Mouse (Mus musculus): Measurements from ENCODE around the gene Ciao1. TPM values are rescaled to one million over a fixed set of nuclear protein-coding genes. Genes with fewer than 3 reads are reported as not detected.

The Ciao1 gene
- polyA plus RNA-seq (2012; rRNA removed) (23.2 and 29.1 TPM in 2 replicates), polyA plus RNA-seq (2014; fragmentation: Nextera tagmentation; extraction: Ambion mirVana) (38.3 and 42.3 TPM in 2 replicates)

DNA sequence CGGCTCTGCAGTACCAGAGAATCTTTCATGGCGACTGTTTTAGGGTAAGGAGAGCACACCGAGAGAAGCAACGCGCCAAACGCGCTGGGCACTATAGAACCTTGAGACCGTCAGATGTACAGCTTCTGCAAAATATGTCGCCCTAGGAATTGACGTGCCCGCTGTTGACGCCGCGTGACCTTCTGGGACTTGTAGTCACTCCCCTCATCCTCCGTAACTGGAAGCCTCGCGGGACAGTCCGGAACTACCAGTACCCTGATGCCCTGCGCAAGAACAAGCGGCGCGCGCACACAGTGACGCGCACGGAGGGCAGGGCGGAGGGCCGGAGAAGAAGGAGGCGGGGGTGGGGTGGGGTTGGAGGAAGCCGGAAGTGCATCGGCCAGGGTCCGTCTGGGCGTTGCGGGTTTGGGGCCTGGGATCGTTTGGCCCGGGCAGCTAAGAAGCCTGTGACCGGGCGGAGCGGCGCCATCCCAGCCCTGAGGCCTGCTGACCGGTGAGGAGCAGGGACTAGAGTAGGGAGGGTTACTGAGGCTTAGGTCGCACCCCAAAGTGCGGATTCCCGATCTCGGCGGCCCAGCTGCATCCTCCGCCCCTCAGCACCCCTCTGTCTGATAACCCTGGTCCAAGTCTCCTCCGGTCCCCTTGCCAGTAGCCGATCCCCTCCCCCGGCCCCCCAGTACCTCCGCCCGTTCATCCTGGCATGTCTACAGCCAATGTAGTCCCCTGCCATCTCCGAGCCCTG lies at the start of gene Ciao1, which contains the start of gene Tmem127:
Gene Ciao1 (minus strand): TSS at position 225 of the 742 bp plus-strand sequence.
Gene Tmem127 (plus strand): TSS at position 317 of the 742 bp plus-strand sequence.
- Histone ChIP-seq H3K27me3 (ENCODE audit: control insufficient read depth, insufficient read depth, low read length) (no peaks in the 10 kb centered on the region), H3K4me1 (replicated peaks; ENCODE audit: control insufficient read depth in 2 of 2, insufficient read depth in 2 of 2, low read length in 1 of 2) (peaks cover 19 to 29% of the 10 kb centered on the region in 2 experiments), H3K36me3 (replicated peaks; ENCODE audit: control insufficient read depth, insufficient read depth, low read depth) (peaks cover 19% of the 10 kb centered on the region), H3K27ac (peak within 1 kb of the TSS; percentile 75), H3K4me3 (ENCODE audit: insufficient read depth in 1 of 2, low read depth in 2 of 2, low read length in 2 of 2) (peak within 1 kb of the TSS; percentile 84), H3K9ac (replicated peaks) (peak within 1 kb of the TSS; percentile 91), H3K4me2 (ENCODE audit: low read depth) (peak within 1 kb of the TSS; percentile 92), H3K9me3 (ENCODE audit: control insufficient read depth, low read length) (no peaks in the 10 kb centered on the region)
- TF ChIP-seq EP300 (IDR thresholded peaks at IDR 0.05; ENCODE audit: low read depth), result no peak
- TF ChIP-seq CTCF (IDR thresholded peaks at IDR 0.05; ENCODE audit: low read depth), result no peak
- under 1% methylated on average over 47 of the region's 53 CpGs for WGBS (ENCODE audit: insufficient replicate concordance)
- DNase-seq (ENCODE audit: low read depth in 3 of 3, low spot score in 3 of 3), result peak; percentile 98 to 99 (median 99)
- peak; percentile 97 for ATAC-seq (ENCODE audit: insufficient read depth)

DNA sequence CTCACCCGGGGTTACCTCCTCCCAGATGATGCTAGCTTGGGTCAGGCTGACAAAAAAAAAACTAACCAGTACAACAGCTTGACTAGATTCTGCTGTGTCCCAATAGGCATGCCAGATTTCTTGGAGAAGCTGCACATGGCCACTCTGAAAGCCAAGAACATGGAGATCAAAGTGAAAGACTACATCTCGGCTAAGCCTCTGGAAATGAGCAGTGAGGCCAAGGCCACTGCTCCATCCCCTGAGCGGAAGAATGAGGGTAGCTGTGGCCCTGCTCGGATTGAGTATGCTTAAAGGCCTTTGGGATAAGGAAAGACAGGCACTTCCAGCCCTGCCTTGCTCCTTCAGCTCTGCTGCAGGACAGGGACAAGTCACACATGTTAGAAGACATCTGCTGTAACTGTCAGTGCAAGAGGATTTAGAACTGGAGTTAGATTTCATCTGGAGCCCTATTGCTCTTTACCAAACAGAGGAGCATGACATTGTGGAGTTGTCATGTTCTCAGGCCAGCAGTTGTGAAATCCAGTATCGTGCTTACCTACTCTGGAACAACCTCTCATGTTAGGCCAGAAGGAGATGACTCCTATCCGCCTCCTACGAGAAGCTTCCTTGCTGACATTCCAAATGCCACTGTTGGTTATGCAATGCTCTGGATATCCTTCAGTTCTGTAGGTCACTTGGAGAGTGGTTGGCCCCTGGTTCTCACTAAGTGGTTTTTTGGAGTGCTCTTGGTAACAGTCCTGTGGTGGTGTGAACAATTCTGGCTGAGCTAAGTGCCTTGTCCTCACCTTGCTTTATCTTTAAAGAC lies 49.6 kb upstream of the Ciao1 start:
- ATAC-seq (ENCODE audit: insufficient read depth), result no peak
- 85% methylated on average over 7 of the region's 7 CpGs for WGBS (ENCODE audit: insufficient replicate concordance)
- Histone ChIP-seq H3K36me3 (replicated peaks; ENCODE audit: control insufficient read depth, insufficient read depth, low read depth) (peaks cover 63% of the 10 kb centered on the region), H3K9ac (replicated peaks) (no peak overlapping the region), H3K4me2 (ENCODE audit: low read depth) (no peak overlapping the region), H3K4me1 (replicated peaks; ENCODE audit: control insufficient read depth in 2 of 2, insufficient read depth in 2 of 2, low read length in 1 of 2) (no peaks in the 10 kb centered on the region), H3K27me3 (ENCODE audit: control insufficient read depth, insufficient read depth, low read length) (no peaks in the 10 kb centered on the region), H3K9me3 (ENCODE audit: control insufficient read depth, low read length) (no peaks in the 10 kb centered on the region), H3K4me3 (ENCODE audit: insufficient read depth in 1 of 2, low read depth in 2 of 2, low read length in 2 of 2) (no peak overlapping the region), H3K27ac (no peak overlapping the region)
- DNase-seq (ENCODE audit: low read depth in 3 of 3, low spot score in 3 of 3), result no peak
- TF ChIP-seq EP300 (IDR thresholded peaks at IDR 0.05; ENCODE audit: low read depth) (no peak), CTCF (IDR thresholded peaks at IDR 0.05; ENCODE audit: low read depth) (no peak)

DNA sequence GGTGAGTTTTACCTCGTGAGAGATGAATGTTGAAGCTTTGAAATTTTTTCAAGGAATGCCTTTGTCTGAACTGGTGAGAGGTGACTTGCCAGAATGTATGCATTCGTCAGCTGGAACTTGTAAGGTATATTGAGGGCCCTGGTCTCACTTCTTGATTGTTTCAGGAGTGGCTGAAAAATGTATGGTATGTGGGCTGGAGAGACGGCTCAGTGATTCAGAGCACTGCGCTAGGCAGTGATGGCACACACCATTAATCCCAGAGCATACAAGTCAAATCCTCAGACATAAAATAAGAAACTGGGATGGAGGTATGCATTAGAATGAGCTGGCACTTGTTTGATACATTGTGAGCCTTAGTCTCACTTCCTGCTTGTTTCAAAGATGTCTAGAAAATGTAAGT lies 44.6 kb upstream of the Ciao1 start:
- Histone ChIP-seq H3K27me3 (ENCODE audit: control insufficient read depth, insufficient read depth, low read length) (no peaks in the 10 kb centered on the region), H3K9ac (replicated peaks) (no peak overlapping the region), H3K9me3 (ENCODE audit: control insufficient read depth, low read length) (no peaks in the 10 kb centered on the region), H3K4me3 (ENCODE audit: insufficient read depth in 1 of 2, low read depth in 2 of 2, low read length in 2 of 2) (no peak overlapping the region), H3K27ac (no peak overlapping the region), H3K4me1 (replicated peaks; ENCODE audit: control insufficient read depth in 2 of 2, insufficient read depth in 2 of 2, low read length in 1 of 2) (no peaks in the 10 kb centered on the region), H3K36me3 (replicated peaks; ENCODE audit: control insufficient read depth, insufficient read depth, low read depth) (peaks cover 56% of the 10 kb centered on the region), H3K4me2 (ENCODE audit: low read depth) (no peak overlapping the region)
- DNase-seq (ENCODE audit: low read depth in 3 of 3, low spot score in 3 of 3) (no peak), ATAC-seq (ENCODE audit: insufficient read depth) (no peak)
- TF ChIP-seq EP300 (IDR thresholded peaks at IDR 0.05; ENCODE audit: low read depth) (no peak), CTCF (IDR thresholded peaks at IDR 0.05; ENCODE audit: low read depth) (no peak)
- 80% methylated on average over 4 of the region's 4 CpGs for WGBS (ENCODE audit: insufficient replicate concordance)

DNA sequence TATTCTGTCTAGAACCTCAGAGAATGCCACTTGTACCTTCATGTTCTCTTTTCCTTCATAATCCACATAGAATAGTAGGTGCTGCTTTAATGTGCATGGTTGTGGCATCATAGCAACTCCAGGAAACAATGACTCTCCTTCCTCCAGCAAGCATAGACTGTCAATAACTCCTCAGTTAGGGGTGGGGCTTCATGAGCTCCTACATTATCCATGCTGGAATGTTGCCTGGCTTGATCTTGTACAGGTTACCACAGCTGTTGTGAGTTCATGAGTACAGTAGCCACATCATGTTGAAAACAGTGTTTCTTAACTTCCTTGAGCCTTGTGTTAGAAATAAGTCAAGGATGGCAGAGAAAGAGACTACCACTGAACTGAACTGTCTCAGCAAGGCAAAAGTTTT lies 30.5 kb upstream of the Ciao1 start:
- no peak for DNase-seq (ENCODE audit: low read depth in 3 of 3, low spot score in 3 of 3)
- no peak for TF ChIP-seq CTCF (IDR thresholded peaks at IDR 0.05; ENCODE audit: low read depth)
- TF ChIP-seq EP300 (IDR thresholded peaks at IDR 0.05; ENCODE audit: low read depth), result no peak
- H3K27me3 ChIP-seq (ENCODE audit: control insufficient read depth, insufficient read depth, low read length), result no peaks in the 10 kb centered on the region
- H3K9me3 ChIP-seq (ENCODE audit: control insufficient read depth, low read length), result no peaks in the 10 kb centered on the region
- no peak for ATAC-seq (ENCODE audit: insufficient read depth)
- peaks cover 4% of the 10 kb centered on the region in 2 experiments; a peak in 3 of 4 replicates for H3K4me1 ChIP-seq (replicated peaks; ENCODE audit: control insufficient read depth in 2 of 2, insufficient read depth in 2 of 2, low read length in 1 of 2)
- no peak overlapping the region for H3K9ac ChIP-seq (replicated peaks)
- no peaks in the 10 kb centered on the region; the same call in 1 of the 2 replicates for H3K36me3 ChIP-seq (replicated peaks; ENCODE audit: control insufficient read depth, insufficient read depth, low read depth)
- H3K27ac ChIP-seq, result no peak overlapping the region
- H3K4me3 ChIP-seq (ENCODE audit: insufficient read depth in 1 of 2, low read depth in 2 of 2, low read length in 2 of 2), result no peak overlapping the region
- no peak overlapping the region for H3K4me2 ChIP-seq (ENCODE audit: low read depth)
